Mouse (Mus musculus): ENCODE data around the gene Zfp64. TPM values are rescaled to one million over a fixed set of nuclear protein-coding genes. Genes with fewer than 3 reads are reported as not detected.
A peak's percentile ranks its signal among the peaks of the same experiment; 100 is the strongest.

The Zfp64 gene
- 1 to 10 TPM; 8.7 to 8.8 TPM for total RNA-seq (2021)

GRCm38 (mm10) chr2:168954835-168955716 is at the start of gene Zfp64:
Gene Zfp64, minus strand, starts transcription at chr2:168955587.
- DNase-seq (ENCODE audit: low spot score) = peak; percentile 76
- intact Hi-C loops (cut with DNase I) = no loop called here

- no peak for DNase-seq (ENCODE audit: low spot score)
- intact Hi-C loops (cut with DNase I) = no loop called here
Measured at GRCm38 (mm10) chr2:168992642-168993420, 37.4 kb upstream of the Zfp64 start.

DNA sequence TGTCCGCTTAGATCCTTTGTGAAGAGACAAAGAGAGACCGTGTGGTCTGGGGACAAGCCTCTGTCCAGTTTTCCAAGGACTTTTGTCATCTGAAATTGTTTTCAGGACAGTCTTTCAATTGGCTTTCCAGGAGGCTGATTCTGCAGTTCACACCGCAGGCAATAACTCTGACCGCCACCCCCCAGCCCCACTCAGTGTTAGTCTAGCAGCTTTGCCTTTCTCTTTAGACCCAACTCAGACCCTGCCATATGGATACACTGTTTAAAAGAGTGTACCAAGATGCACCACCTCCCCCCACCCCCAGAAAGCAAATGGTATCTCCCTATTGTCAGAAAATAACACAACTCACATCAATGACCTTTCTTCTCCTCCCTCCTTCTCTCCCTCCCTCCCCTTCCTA is 35.6 kb upstream of the Zfp64 start:
- intact Hi-C loops (cut with DNase I) = loop anchor here (2.0 kb wide), 1 partner anchor 1110 kb away; no protein-coding TSS in a partner anchor
- DNase-seq (ENCODE audit: low spot score) = no peak

GRCm38 (mm10) chr2:168990061-168990753 is 34.8 kb upstream of the Zfp64 start:
- intact Hi-C loops (cut with DNase I) = loop anchor here (2.0 kb wide), 1 partner anchor 1111 kb away; no protein-coding TSS in a partner anchor
- DNase-seq (ENCODE audit: low spot score) = no peak

- no peak for DNase-seq (ENCODE audit: low spot score)
- intact Hi-C loops (cut with DNase I) = no loop called here
Measured at GRCm38 (mm10) chr2:168988056-168988455, 32.7 kb upstream of the Zfp64 start.

DNA sequence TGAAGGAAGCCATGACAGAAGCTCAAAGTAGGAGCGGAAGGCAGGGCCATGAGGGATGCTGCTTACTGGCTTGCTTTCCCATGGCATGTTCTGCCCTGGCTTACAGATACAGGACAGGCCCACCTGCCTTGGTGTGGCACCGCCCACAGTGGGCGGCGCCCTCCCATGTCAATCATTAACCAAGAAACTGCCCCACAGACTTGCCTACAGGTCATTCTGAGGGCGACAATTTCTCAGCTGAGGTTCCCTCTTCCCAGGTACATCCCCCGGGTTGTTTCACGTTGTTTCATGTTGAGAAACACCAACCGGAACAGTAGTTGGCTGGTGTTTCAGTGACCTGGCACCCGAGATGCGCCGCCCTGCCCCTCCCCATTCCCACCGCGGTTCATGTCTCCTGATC is 32.0 kb upstream of the Zfp64 start:
- intact Hi-C loops (cut with DNase I) = no loop called here

DNA sequence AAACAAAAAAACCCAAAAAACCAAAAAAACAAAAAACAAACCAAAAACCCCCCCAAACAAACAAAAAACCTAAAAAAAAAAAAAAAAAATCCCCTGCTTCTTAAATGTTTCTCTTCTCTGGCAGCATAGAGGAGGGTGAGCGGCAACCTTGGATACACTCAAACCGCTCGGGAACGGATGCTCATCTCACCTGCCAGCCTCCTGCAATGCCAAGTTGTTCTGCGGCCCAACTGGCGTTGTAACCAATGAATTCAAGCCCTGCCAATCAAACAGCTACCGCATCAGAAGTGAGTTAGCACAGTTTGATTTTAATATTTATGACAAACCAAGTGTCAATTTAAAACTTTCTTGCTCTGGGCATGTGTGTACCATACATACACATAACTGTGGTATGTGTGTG is 26.6 kb upstream of the Zfp64 start:
- no peak for DNase-seq (ENCODE audit: low spot score)
- intact Hi-C loops (cut with DNase I) = no loop called here

More for the DNA sequence above, 32.0 kb upstream of the Zfp64 start:
- DNase-seq (ENCODE audit: low spot score) = no peak

GRCm38 (mm10) chr2:168981448-168981847 is 26.1 kb upstream of the Zfp64 start:
- intact Hi-C loops (cut with DNase I) = no loop called here
- no peak for DNase-seq (ENCODE audit: low spot score)

DNA sequence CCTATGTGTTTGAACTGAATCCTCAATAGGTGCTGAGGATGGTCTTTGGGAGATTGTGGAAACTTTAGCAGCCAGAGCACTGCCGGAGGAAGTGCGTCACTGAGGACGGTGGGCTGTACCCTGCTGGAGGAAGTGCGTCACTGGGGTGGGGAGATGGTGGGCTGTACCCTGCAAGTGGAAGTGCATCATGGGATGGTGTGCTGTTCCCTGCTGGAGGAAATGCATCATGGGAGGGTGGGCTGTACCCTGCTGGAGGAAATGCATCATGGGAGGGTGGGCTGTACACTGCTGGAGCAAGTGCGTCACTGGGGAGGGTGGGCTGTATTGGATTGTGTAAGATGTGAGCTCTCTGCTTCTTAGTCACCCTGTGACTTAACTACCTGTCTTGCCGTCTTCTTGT is 25.5 kb upstream of the Zfp64 start:
- DNase-seq (ENCODE audit: low spot score) = peak; percentile 20

DNA sequence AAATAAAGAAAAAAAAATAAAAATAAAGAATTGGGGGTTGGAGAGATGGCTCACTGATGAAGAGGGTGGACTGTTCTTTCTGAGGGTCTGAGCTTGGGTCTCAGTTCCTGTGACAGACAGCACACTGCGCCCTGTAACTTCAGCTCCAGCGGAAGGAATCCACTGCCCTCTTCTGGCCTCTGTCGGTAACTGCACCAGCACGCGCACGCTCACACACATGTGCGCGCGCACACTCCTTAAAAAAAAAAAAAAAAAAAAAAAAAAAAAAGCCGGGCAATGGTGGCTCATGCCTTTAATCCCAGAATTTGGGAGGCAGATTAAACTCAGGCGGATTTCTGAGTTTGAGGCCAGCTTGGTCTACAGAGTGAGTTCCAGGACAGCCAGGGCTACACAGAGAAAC is 24.4 kb upstream of the Zfp64 start:
- intact Hi-C loops (cut with DNase I) = no loop called here
- no peak for DNase-seq (ENCODE audit: low spot score)

More for the DNA sequence above, 25.5 kb upstream of the Zfp64 start:
- intact Hi-C loops (cut with DNase I) = no loop called here

DNA sequence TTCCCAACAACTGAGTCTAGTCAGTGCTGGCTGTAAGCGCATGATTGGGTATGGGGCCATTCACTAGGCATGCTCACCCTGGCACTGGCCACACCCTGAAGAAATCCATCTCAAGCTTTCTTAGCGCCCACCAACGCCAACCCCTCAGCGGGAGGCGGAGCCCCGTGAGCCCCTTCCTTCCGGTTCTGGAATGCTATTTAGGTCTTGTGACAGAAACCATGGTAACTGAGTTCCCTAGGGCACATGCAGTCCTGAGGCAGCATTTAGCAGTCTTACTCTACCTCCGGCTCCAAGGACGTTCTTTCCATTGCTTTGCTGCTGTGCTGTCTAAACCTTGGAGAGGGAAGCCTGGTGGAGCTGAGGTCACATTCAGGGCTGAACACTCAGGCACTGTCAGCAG is 22.6 kb upstream of the Zfp64 start:
- intact Hi-C loops (cut with DNase I) = no loop called here
- DNase-seq (ENCODE audit: low spot score) = no peak

DNA sequence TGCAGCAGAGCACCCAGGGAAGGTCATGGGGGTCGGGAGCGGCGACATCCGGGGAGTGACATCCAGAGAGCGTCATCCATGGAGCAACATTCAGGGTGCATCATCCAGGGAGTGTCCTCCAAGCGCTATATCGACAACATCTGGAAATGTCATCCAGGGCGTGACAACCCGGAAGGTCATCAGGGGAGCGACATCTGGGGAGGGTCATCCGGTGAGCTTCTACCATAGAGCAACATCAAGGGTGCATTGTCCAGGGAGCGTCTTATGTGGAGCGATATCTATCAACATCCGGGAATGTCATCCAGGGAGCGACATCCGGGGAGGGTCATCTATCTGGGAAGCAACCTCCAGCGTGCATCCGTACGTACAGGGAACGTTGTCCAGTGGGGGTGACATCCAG is 14.7 kb upstream of the Zfp64 start:
- no peak for DNase-seq (ENCODE audit: low spot score)

DNA sequence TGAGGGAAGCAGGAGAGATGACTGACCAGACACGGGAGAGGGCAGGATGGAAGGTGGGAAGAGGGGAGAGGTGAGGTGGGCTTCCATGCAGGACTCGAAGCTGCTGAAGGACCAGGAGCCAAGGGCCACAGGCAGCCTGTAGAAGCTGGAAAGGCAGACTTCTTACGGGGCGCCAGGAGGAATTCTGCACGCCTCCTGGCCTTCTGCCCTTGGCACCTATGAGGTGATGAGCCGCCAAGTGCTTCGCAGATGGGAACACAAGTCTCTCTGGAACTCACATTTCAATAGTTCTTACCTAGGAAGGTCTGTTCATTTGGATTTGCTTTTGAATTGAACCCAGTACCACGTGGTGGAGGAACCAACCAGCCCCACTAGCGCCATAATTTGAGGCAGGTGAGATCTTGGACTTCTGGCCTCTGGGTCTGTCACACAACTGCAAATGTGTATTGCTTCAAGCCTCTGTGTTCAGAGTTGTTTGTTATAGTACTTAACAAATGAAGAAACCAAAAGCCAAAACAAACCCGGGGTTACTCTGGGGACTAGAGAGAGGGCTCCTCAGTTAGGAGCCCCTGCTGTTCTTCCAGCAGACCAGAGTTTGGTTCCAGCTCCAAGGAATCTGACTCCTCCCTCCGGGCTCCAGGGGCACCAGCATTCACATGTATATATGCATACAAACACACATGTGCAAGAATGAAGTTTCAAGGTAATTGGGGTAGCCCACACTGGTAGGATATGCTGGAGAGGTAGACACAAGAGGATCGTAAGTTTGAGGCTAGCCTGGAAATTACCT is 12.9 kb upstream of the Zfp64 start:
- intact Hi-C loops (cut with DNase I) = no loop called here
- DNase-seq (ENCODE audit: low spot score) = no peak

More for the DNA sequence above, 14.7 kb upstream of the Zfp64 start:
- intact Hi-C loops (cut with DNase I) = no loop called here

DNA sequence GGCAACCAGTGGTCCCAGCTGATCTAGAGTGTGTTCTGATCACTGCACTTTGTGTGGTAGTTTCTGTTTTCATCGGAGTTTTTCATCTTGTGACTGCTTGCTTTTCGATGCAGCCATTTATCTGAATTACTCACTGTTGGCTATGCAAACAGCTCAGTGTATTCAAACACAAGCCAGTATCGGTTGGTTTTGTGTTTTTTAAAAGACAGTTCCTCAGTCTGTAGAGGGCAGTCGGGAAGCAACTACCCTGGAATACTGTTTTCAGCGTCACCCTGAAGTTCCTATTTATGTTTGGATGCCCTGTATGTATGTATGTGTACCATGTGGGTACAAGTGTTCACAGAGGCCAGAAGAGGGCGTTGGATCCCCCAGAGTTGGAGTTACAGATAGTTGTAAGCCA is 11.1 kb upstream of the Zfp64 start:
- DNase-seq (ENCODE audit: low spot score) = no peak
- intact Hi-C loops (cut with DNase I) = no loop called here

- no peak for DNase-seq (ENCODE audit: low spot score)
- intact Hi-C loops (cut with DNase I) = no loop called here
Measured at GRCm38 (mm10) chr2:168964849-168965248, 9.5 kb upstream of the Zfp64 start.

- DNase-seq (ENCODE audit: low spot score) = no peak
- intact Hi-C loops (cut with DNase I) = no loop called here
Measured at GRCm38 (mm10) chr2:168961729-168962666, 6.6 kb upstream of the Zfp64 start.

DNA sequence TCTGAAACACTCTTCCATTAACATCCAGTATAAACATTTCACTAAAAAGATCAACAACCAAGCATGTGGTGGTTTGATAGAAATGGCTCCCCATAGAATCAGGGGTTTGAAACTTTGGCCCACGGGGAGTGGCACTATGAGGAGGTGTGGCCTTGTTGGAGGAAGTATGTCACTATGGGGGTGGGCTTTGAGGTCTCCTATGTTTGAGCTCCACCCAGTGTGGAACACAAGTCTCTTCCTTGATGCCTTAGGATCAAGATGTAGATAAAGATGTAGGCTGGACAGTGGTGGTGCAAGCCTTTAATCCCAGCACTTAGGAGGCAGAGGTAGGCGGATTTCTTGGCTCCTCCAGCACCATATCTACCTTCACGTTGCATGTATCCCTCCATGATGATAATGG is 5.4 kb upstream of the Zfp64 start:
- no peak for DNase-seq (ENCODE audit: low spot score)
- intact Hi-C loops (cut with DNase I) = no loop called here

- intact Hi-C loops (cut with DNase I) = no loop called here
- DNase-seq (ENCODE audit: low spot score) = no peak
Measured at GRCm38 (mm10) chr2:168959339-168959885, 4.0 kb upstream of the Zfp64 start.
